Mouse (Mus musculus): Measurements from ENCODE around the gene Crls1. TPM values are rescaled to one million over a fixed set of nuclear protein-coding genes. Genes with fewer than 3 reads are reported as not detected.

The Crls1 gene
- 19.3 and 21.7 TPM in 2 replicates for polyA plus RNA-seq (2014; fragmentation: Nextera tagmentation; extraction: Ambion mirVana)

- Histone ChIP-seq H3K4me1 (replicated peaks; ENCODE audit: control insufficient read depth, insufficient read depth, low read length) (peaks cover 14% of the 10 kb centered on the region), H3K4me3 (ENCODE audit: low read depth, low read length) (peak within 1 kb of the TSS; percentile 93), H3K9ac (ENCODE audit: low read depth, low read length) (peak within 1 kb of the TSS; percentile 86), H3K4me2 (peak within 1 kb of the TSS; percentile 88), H3K27me3 (replicated peaks; ENCODE audit: control insufficient read depth, insufficient read depth, low read length) (no peaks in the 10 kb centered on the region), H3K27ac (ENCODE audit: low read depth, low read length) (peak within 1 kb of the TSS; percentile 62), H3K9me3 (ENCODE audit: control insufficient read depth, low read length) (no peaks in the 10 kb centered on the region), H3K36me3 (ENCODE audit: control insufficient read depth, insufficient read depth, low read length) (peaks cover 4% of the 10 kb centered on the region; the same call in 1 of the 2 replicates)
- WGBS: under 1% methylated on average over 89 of the region's 96 CpGs
- DNase-seq (ENCODE audit: low spot score) (peak; percentile 99), ATAC-seq (replicated peaks; ENCODE audit: low FRiP score) (peak; percentile 86)
Observed at GRCm38 (mm10) chr2:132846407-132847358, at the start of gene Crls1. Crls1 (plus strand) TSS chr2:132846666.

DNA sequence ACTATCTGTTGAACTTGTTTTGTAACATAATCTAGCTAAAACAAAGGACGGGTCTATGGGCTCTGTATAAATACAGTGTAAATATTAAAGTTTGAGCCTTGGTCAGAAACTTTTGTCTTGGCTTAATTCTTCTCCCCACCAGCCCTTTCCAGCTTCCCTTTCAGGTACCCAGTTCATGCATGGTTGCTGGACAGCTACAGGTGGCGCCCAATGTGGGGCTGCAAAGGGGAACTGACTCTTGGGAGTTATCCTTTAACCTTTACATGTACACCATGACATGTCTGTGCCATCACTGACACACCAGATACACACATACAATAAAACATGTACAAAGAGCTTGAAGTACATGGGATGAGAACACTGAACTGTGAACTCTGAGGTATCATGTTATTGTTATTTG, 43.5 kb upstream of the Crls1 start:
- H3K4me1 ChIP-seq (replicated peaks; ENCODE audit: control insufficient read depth, insufficient read depth, low read length): no peaks in the 10 kb centered on the region
- H3K36me3 ChIP-seq (ENCODE audit: control insufficient read depth, insufficient read depth, low read length): peaks cover 39% of the 10 kb centered on the region
- ATAC-seq (replicated peaks; ENCODE audit: low FRiP score): no peak
- no peak overlapping the region for H3K27ac ChIP-seq (ENCODE audit: low read depth, low read length)
- no peak for DNase-seq (ENCODE audit: low spot score)
- H3K4me3 ChIP-seq (ENCODE audit: low read depth, low read length): no peak overlapping the region
- H3K27me3 ChIP-seq (replicated peaks; ENCODE audit: control insufficient read depth, insufficient read depth, low read length): no peaks in the 10 kb centered on the region
- no peak overlapping the region for H3K4me2 ChIP-seq
- no peaks in the 10 kb centered on the region for H3K9me3 ChIP-seq (ENCODE audit: control insufficient read depth, low read length)
- no peak overlapping the region for H3K9ac ChIP-seq (ENCODE audit: low read depth, low read length)
- WGBS: 88% methylated on average over 2 of the region's 2 CpGs

GRCm38 (mm10) chr2:132815608-132816314, 30.7 kb upstream of the Crls1 start, which contains the start of the genes Trmt6 and Mcm8:
Trmt6 (minus strand) TSS chr2:132816055.
Mcm8 (plus strand) TSS chr2:132816141.
- peak within 1 kb of the TSS; percentile 77 for H3K9ac ChIP-seq (ENCODE audit: low read depth, low read length)
- H3K9me3 ChIP-seq (ENCODE audit: control insufficient read depth, low read length): no peaks in the 10 kb centered on the region
- peak; percentile 98 for ATAC-seq (replicated peaks; ENCODE audit: low FRiP score)
- peak; percentile 95 for DNase-seq (ENCODE audit: low spot score)
- no peaks in the 10 kb centered on the region for H3K27me3 ChIP-seq (replicated peaks; ENCODE audit: control insufficient read depth, insufficient read depth, low read length)
- peak within 1 kb of the TSS; percentile 75 for H3K4me2 ChIP-seq
- H3K4me3 ChIP-seq (ENCODE audit: low read depth, low read length): peak within 1 kb of the TSS; percentile 83
- WGBS: under 1% methylated on average over 59 of the region's 59 CpGs
- peak within 1 kb of the TSS; percentile 77 for H3K27ac ChIP-seq (ENCODE audit: low read depth, low read length)
- peaks cover 6% of the 10 kb centered on the region for H3K4me1 ChIP-seq (replicated peaks; ENCODE audit: control insufficient read depth, insufficient read depth, low read length)
- H3K36me3 ChIP-seq (ENCODE audit: control insufficient read depth, insufficient read depth, low read length): no peaks in the 10 kb centered on the region; the same call in 1 of the 2 replicates

DNA sequence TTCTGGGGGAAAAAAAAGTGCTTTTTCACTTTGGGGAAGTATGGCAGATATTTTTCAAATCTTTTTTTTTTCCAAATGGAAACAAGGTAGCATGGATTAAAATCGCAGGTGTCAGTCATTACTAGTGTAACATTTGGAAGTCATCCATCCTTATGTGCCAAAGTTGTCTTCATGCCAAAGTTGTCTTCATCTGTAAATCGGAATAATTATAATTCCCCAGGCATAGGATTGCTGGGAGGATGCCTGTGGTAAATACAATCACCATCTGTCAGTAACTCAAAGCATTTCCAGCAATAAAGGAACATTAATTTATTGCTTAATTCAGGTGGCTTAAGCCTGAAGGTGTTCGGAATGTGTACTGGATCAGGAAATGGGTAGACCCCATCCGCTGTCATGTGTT, 5.4 kb upstream of the Crls1 start:
- no peak for ATAC-seq (replicated peaks; ENCODE audit: low FRiP score)
- H3K4me2 ChIP-seq: no peak overlapping the region
- peaks cover 6% of the 10 kb centered on the region; the same call in 1 of the 2 replicates for H3K36me3 ChIP-seq (ENCODE audit: control insufficient read depth, insufficient read depth, low read length)
- WGBS: 91% methylated on average over 4 of the region's 4 CpGs
- no peak overlapping the region for H3K9ac ChIP-seq (ENCODE audit: low read depth, low read length)
- H3K27ac ChIP-seq (ENCODE audit: low read depth, low read length): no peak overlapping the region
- H3K27me3 ChIP-seq (replicated peaks; ENCODE audit: control insufficient read depth, insufficient read depth, low read length): no peaks in the 10 kb centered on the region
- H3K4me1 ChIP-seq (replicated peaks; ENCODE audit: control insufficient read depth, insufficient read depth, low read length): no peaks in the 10 kb centered on the region
- DNase-seq (ENCODE audit: low spot score): no peak
- H3K9me3 ChIP-seq (ENCODE audit: control insufficient read depth, low read length): no peaks in the 10 kb centered on the region
- H3K4me3 ChIP-seq (ENCODE audit: low read depth, low read length): no peak overlapping the region

DNA sequence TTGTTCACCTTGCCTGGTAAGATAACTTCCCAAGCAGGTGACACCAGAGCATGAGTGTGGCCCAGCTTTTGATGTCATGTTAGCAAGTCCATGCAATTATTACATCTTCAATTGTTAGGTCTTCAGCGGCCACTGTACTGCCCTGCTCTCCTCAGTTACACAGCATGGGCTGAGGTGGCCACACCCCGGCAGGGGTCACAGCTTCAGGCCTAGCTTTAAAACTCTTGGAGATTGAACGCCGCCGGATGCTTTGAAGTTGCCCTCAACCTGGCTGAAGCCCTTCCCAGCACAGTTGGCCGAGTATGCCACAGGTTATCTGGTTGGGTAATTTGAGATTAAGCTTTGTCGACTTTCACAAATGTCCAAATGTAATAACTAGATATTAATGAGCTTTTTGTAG, 1.1 kb downstream of the Crls1 start:
- Histone ChIP-seq H3K4me2 (peak overlapping the region; percentile 88), H3K9me3 (ENCODE audit: control insufficient read depth, low read length) (no peaks in the 10 kb centered on the region), H3K4me1 (replicated peaks; ENCODE audit: control insufficient read depth, insufficient read depth, low read length) (peaks cover 16% of the 10 kb centered on the region), H3K27me3 (replicated peaks; ENCODE audit: control insufficient read depth, insufficient read depth, low read length) (no peaks in the 10 kb centered on the region), H3K36me3 (ENCODE audit: control insufficient read depth, insufficient read depth, low read length) (peaks cover 4% of the 10 kb centered on the region; the same call in 1 of the 2 replicates), H3K4me3 (ENCODE audit: low read depth, low read length) (peak overlapping the region; percentile 93), H3K27ac (ENCODE audit: low read depth, low read length) (no peak overlapping the region), H3K9ac (ENCODE audit: low read depth, low read length) (peak overlapping the region; percentile 86)
- DNase-seq (ENCODE audit: low spot score) (peak; percentile 35), ATAC-seq (replicated peaks; ENCODE audit: low FRiP score) (no peak)
- 30% methylated on average over 7 of the region's 7 CpGs for WGBS

GRCm38 (mm10) chr2:132848361-132848760, 1.9 kb downstream of the Crls1 start:
- H3K27ac ChIP-seq (ENCODE audit: low read depth, low read length): no peak overlapping the region
- H3K9me3 ChIP-seq (ENCODE audit: control insufficient read depth, low read length): no peaks in the 10 kb centered on the region
- H3K9ac ChIP-seq (ENCODE audit: low read depth, low read length): no peak overlapping the region
- ATAC-seq (replicated peaks; ENCODE audit: low FRiP score) (no peak), DNase-seq (ENCODE audit: low spot score) (no peak)
- WGBS: 88% methylated on average over 4 of the region's 4 CpGs
- peaks cover 4% of the 10 kb centered on the region; the same call in 1 of the 2 replicates for H3K36me3 ChIP-seq (ENCODE audit: control insufficient read depth, insufficient read depth, low read length)
- H3K27me3 ChIP-seq (replicated peaks; ENCODE audit: control insufficient read depth, insufficient read depth, low read length): no peaks in the 10 kb centered on the region
- H3K4me1 ChIP-seq (replicated peaks; ENCODE audit: control insufficient read depth, insufficient read depth, low read length): peaks cover 16% of the 10 kb centered on the region
- peak overlapping the region; percentile 88 for H3K4me2 ChIP-seq
- no peak overlapping the region; the same call in 1 of the 2 replicates for H3K4me3 ChIP-seq (ENCODE audit: low read depth, low read length)

- ATAC-seq (replicated peaks; ENCODE audit: low FRiP score): no peak
- no peak overlapping the region for H3K4me3 ChIP-seq (ENCODE audit: low read depth, low read length)
- peaks cover 4% of the 10 kb centered on the region; the same call in 1 of the 2 replicates for H3K36me3 ChIP-seq (ENCODE audit: control insufficient read depth, insufficient read depth, low read length)
- H3K9me3 ChIP-seq (ENCODE audit: control insufficient read depth, low read length): no peaks in the 10 kb centered on the region
- WGBS: 90% methylated on average over 6 of the region's 6 CpGs
- no peak overlapping the region for H3K4me2 ChIP-seq
- no peak overlapping the region for H3K9ac ChIP-seq (ENCODE audit: low read depth, low read length)
- H3K4me1 ChIP-seq (replicated peaks; ENCODE audit: control insufficient read depth, insufficient read depth, low read length): peaks cover 16% of the 10 kb centered on the region
- H3K27me3 ChIP-seq (replicated peaks; ENCODE audit: control insufficient read depth, insufficient read depth, low read length): no peaks in the 10 kb centered on the region
- DNase-seq (ENCODE audit: low spot score): no peak
- no peak overlapping the region for H3K27ac ChIP-seq (ENCODE audit: low read depth, low read length)
Observed at GRCm38 (mm10) chr2:132849141-132849540, 2.7 kb downstream of the Crls1 start.

DNA sequence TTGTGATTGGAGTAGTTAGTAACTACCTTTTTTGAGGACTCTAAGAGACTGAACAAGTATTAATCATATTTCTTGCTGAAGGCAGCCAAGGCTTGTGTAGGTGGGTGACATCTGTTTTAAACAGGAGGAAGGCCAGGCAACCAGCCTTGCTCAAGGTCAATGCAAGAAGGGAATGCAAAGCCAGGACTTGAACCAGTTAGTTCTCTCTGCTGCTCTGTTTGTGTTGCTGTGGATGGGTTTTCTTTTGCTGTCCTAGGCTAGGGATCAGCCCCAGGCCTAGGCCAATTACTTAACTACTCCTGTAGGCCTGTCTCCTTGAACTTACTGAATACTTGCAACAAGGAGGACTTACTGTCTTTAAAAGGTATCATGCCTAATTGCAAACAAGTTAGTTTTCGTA, 6.6 kb downstream of the Crls1 start:
- 89% methylated on average over 1 of the region's 1 CpGs for WGBS
- Histone ChIP-seq H3K9ac (ENCODE audit: low read depth, low read length) (no peak overlapping the region), H3K36me3 (ENCODE audit: control insufficient read depth, insufficient read depth, low read length) (peaks cover 5% of the 10 kb centered on the region; the same call in 1 of the 2 replicates), H3K4me3 (ENCODE audit: low read depth, low read length) (no peak overlapping the region), H3K27ac (ENCODE audit: low read depth, low read length) (no peak overlapping the region), H3K4me1 (replicated peaks; ENCODE audit: control insufficient read depth, insufficient read depth, low read length) (peaks cover 8% of the 10 kb centered on the region), H3K4me2 (no peak overlapping the region), H3K27me3 (replicated peaks; ENCODE audit: control insufficient read depth, insufficient read depth, low read length) (no peaks in the 10 kb centered on the region), H3K9me3 (ENCODE audit: control insufficient read depth, low read length) (no peaks in the 10 kb centered on the region)
- ATAC-seq (replicated peaks; ENCODE audit: low FRiP score) (no peak), DNase-seq (ENCODE audit: low spot score) (no peak)
